Mouse (Mus musculus) thymus, adult 2 months (tissue): Measurements from ENCODE around the gene Ift88. TPM values are rescaled to one million over a fixed set of nuclear protein-coding genes. Genes with fewer than 3 reads are reported as not detected.
A peak's percentile ranks its signal among the peaks of the same experiment; 100 is the strongest.

Source experiments
- DNase-seq: peaks from one replicate; pipeline ENCODE4 v3.0.0; 2021
- H3K27ac ChIP-seq: fragments of 200-500 bp; 2 replicates; pipeline ENCODE4 v1.5.1; 2012; ENCODE audit warnings: low read length, control low read depth; ENCODE audit not compliant: control insufficient read depth, insufficient read depth
- H3K27me3 ChIP-seq: fragments of 200-500 bp; 2 replicates; pipeline ENCODE4 v1.6.1; 2012; ENCODE audit warnings: mild to moderate bottlenecking, low read length, moderate library complexity, mixed read lengths; ENCODE audit not compliant: control insufficient read depth, insufficient read depth
- H3K36me3 ChIP-seq: fragments of 200-500 bp; 2 replicates; pipeline ENCODE4 v1.6.1; 2012; ENCODE audit warnings: mild to moderate bottlenecking, low read length, moderate library complexity; ENCODE audit not compliant: control insufficient read depth, insufficient read depth
- H3K4me1 ChIP-seq: fragments of 200-500 bp; replicated peaks from 2 replicates; pipeline ENCODE4 v1.6.1; 2012; ENCODE audit warnings: low read length; ENCODE audit not compliant: control insufficient read depth, insufficient read depth
- H3K4me3 ChIP-seq: fragments of 200-500 bp; 2 replicates; pipeline ENCODE4 v1.5.1; 2012; ENCODE audit warnings: mild to moderate bottlenecking, low read length, control low read depth, moderate library complexity; ENCODE audit not compliant: control insufficient read depth, insufficient read depth
- CTCF ChIP-seq: fragments of 200-500 bp; IDR thresholded peaks from 2 replicates; pipeline ENCODE4 v1.5.1; 2012; ENCODE audit warnings: mild to moderate bottlenecking, control low read depth, low read length, moderate library complexity, borderline replicate concordance; ENCODE audit not compliant: control insufficient read depth, poor library complexity, insufficient read depth; ENCODE audit errors: extremely low read depth
- POLR2A ChIP-seq: fragments of 200-500 bp; IDR thresholded peaks from 2 replicates; pipeline ENCODE4 v1.6.1; 2012; ENCODE audit warnings: mild to moderate bottlenecking, low read length, control low read depth, moderate library complexity; ENCODE audit not compliant: control insufficient read depth, poor library complexity, insufficient read depth; ENCODE audit errors: extremely low read depth
- WGBS: fragments of 180-500 bp; shearing (Covaris S2); methylation state at CpG from one replicate; pipeline ENCODE4 v1.1.7; 2018; 5-methylcytosine and 5-hydroxymethylcytosine counted together
- polyA plus RNA-seq: library from polyadenylated mRNA; depleted of rRNA; stranded (reverse); fragments of >200 nt; gene quantifications from 2 replicates; pipeline ENCODE4 v1.2.3, GENCODE M21; 2012; rRNA removed

Ift88 gene
- 4.1 and 4.3 TPM in 2 replicates for polyA plus RNA-seq

DNA sequence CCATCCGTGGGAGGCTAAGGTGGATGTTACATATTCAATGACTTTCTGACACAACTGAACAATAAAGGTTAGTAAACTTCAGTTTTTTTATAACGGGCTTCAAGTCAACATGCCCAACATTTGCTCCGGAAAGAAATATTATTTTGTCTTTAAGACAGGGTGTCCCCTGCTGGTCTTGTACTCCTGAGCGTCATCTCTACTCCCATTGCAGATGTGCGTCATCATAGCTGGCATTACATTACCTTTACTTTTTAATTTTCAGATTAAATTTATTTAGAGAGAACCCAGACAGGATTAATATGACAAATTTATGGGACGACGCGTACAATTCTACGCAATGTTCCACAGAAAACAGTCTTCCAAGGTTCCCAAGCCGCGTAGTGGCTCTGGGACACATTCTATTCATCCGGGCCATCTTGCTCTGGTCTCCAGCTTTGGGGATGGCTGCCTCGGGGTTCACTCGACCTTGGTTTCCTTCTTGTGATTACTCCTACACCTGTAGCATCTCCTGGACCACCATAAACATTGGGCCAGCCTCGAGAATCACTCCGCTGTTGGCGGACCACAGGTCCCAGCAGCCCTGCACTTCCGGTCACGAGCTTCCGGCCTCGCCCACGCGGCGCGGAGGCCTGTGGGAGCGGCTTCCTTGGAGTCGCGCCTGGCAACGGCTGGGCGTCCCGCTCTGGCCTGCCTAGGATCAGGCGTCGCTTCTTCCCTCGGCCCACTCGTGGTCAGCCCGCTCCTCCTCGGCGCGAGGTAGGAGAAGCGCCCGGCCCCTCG is at the start of gene Ift88:
Gene Ift88, plus strand, starts transcription at position 631 of the 780 bp plus-strand sequence.
- TF ChIP-seq CTCF (no peak), POLR2A (peak; percentile 59)
- H3K36me3 ChIP-seq = no peaks in the 10 kb centered on the region
- peak; percentile 85 for DNase-seq
- H3K27me3 ChIP-seq = no peaks in the 10 kb centered on the region
- WGBS = 3% methylated on average over 42 of the region's 42 CpGs
- H3K4me1 ChIP-seq = no peaks in the 10 kb centered on the region
- H3K4me3 ChIP-seq = peak within 1 kb of the TSS; percentile 67
- H3K27ac ChIP-seq = no peak within 1 kb of the TSS

DNA sequence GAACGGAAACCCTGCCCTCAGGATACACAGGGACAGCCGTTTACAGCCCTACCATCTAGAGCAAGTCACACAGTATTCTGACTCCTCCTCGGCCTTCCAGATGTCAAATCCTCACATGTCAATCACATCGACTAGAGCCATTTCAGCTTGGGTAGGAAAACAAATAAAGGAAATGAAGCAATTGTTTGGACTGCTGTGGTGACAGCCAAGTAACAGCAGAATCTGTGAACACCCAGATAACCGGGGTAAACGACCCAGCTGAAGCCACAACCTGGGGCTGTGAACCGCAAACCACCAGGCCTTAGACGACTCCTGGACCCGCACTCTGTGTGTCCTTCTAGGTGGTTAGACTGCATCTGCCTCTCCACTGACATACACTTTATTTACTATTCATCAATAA is 48.7 kb upstream of the Ift88 start:
- Histone ChIP-seq H3K36me3 (no peaks in the 10 kb centered on the region), H3K4me1 (no peaks in the 10 kb centered on the region), H3K27ac (no peak overlapping the region), H3K27me3 (no peaks in the 10 kb centered on the region), H3K4me3 (no peak overlapping the region)
- no peak for DNase-seq
- TF ChIP-seq CTCF (no peak), POLR2A (no peak)
- 76% methylated on average over 9 of the region's 9 CpGs for whole genome bisulfite sequencing

DNA sequence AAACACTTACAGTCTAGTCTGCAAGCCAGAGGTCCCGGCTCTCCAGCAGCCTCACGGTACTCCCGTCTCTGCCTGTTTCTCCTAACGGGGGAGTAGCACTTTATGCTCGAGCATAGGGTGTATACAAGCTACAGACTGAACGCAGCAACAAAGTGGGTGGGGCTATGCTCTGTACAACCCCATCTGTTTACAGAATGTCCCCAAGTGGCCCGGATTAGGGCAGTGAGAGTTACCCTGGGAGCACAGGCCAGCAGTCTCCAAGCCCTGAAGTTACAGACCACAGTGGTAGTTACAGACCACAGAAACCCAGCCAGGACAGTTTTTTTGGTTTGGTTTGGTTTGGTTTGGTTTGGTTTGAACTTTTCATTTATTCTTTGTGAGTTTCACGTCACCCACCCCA is 47.8 kb upstream of the Ift88 start:
- DNase-seq = no peak
- WGBS = 92% methylated on average over 8 of the region's 8 CpGs
- Histone ChIP-seq H3K4me3 (no peak overlapping the region), H3K36me3 (no peaks in the 10 kb centered on the region), H3K4me1 (no peaks in the 10 kb centered on the region), H3K27me3 (no peaks in the 10 kb centered on the region), H3K27ac (no peak overlapping the region)
- TF ChIP-seq CTCF = no peak
- TF ChIP-seq POLR2A = no peak

DNA sequence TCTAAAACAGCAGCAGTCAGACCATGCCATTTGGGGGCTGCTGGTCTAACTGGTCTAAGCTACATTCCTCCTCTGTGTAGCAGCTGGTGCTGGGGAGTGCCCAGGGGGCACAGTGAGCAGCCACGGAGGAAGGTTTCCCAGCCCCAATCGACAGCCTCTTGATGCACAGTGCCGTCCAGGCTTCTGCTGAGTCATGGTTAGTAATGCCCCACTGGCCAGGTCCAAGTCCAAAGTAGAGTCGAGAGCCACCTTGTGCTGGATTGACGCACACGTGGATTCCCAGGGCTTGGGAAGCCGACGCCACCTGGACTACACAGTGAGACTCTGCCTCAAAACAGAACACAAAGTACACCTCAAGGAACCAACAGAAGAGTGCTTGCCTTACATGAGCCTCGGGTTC is 46.9 kb upstream of the Ift88 start:
- DNase-seq = no peak

DNA sequence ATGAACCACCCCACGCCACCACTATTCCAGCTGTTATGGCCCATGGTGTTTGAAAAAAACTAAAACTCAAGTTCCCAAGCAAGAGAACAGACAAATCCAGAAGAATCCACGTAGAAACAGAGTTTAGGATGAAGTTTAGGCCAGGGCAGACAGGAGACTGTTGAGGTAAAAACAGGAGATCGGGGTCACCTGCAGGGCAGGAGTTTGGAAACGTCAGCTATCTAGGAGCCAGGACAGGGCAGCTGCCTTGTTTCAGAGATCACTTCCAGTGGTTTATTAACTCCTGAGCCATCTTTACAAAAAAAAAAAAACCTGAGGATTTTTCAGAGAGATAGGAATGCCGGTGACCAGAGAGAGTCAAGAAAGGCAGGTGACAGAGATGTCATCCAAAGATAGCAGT is 46.3 kb upstream of the Ift88 start:
- no peaks in the 10 kb centered on the region for H3K4me1 ChIP-seq
- no peak overlapping the region for H3K4me3 ChIP-seq
- no peak for TF ChIP-seq POLR2A
- no peak for TF ChIP-seq CTCF
- H3K27me3 ChIP-seq = no peaks in the 10 kb centered on the region
- no peak overlapping the region for H3K27ac ChIP-seq
- DNase-seq = no peak
- no peaks in the 10 kb centered on the region for H3K36me3 ChIP-seq
- 93% methylated on average over 5 of the region's 5 CpGs for WGBS

More for the DNA sequence above, 46.9 kb upstream of the Ift88 start:
- H3K4me1 ChIP-seq = no peaks in the 10 kb centered on the region
- no peak overlapping the region for H3K4me3 ChIP-seq
- H3K27me3 ChIP-seq = no peaks in the 10 kb centered on the region
- H3K27ac ChIP-seq = no peak overlapping the region
- no peaks in the 10 kb centered on the region for H3K36me3 ChIP-seq
- 95% methylated on average over 9 of the region's 9 CpGs for WGBS
- TF ChIP-seq POLR2A (no peak), CTCF (no peak)

DNA sequence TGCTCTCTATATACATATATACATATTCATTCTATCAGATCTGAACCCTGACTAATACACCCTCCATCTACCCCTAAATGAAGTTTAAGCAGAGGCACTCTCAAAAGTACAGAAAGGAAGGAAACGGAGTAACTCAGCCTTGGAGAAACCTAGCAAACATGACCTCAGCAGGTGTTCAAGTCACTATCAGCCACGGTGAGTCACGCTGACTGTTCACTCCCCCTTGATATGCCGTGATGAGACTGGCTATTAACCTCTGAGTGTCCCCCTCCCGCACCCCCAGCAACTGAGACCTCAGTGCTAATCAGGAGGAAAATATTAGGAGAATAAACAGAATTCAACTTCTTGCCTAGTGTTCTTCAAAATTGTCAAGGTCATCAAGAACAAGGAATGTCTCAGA is 38.2 kb upstream of the Ift88 start:
- H3K36me3 ChIP-seq = no peaks in the 10 kb centered on the region
- H3K27me3 ChIP-seq = no peaks in the 10 kb centered on the region
- 76% methylated on average over 5 of the region's 5 CpGs for WGBS
- H3K4me1 ChIP-seq = peaks cover 4% of the 10 kb centered on the region
- H3K27ac ChIP-seq = no peak overlapping the region
- H3K4me3 ChIP-seq = no peak overlapping the region
- DNase-seq = no peak
- TF ChIP-seq POLR2A (no peak), CTCF (no peak)
